Mouse (Mus musculus) left cerebral cortex, adult 2 months (tissue): ENCODE results near the gene Kdm5a. TPM values are rescaled to one million over a fixed set of nuclear protein-coding genes. Genes with fewer than 3 reads are reported as not detected.

Source experiments
- DNase-seq, 2 experiments: peaks; one replicate each; pipeline ENCODE4 v3.0.0; 2021 to 2022; ENCODE audit warnings: low spot score in 2 of 2, mixed read lengths in 1 of 2; ENCODE audit errors: extremely low spot score in 1 of 2
- H3K27ac ChIP-seq: fragments of 200-600 bp; 2 replicates; pipeline ENCODE4 v1.8.1; 2022
- H3K4me3 ChIP-seq: fragments of 200-600 bp; 2 replicates; pipeline ENCODE4 v1.8.1; 2022
- CTCF ChIP-seq: fragments of 200-600 bp; IDR thresholded peaks from 2 replicates; pipeline ENCODE4 v1.8.1; 2022; ENCODE audit warnings: antibody characterized with exemption, mild to moderate bottlenecking, moderate library complexity
- intact Hi-C: fragments of 180-260 bp; cut with DNase I; formaldehyde crosslinking; loops from one replicate; pipeline ENCODE4 v1.15.1; 2025
- total RNA-seq, 2 experiments: library from RNA; stranded (reverse); gene quantifications; 2 replicates each; pipeline ENCODE4 v1.2.3; 2021

The Kdm5a gene
- total RNA-seq, 2 experiments from 2014 or later: 45.1 to 46.4 TPM

DNA sequence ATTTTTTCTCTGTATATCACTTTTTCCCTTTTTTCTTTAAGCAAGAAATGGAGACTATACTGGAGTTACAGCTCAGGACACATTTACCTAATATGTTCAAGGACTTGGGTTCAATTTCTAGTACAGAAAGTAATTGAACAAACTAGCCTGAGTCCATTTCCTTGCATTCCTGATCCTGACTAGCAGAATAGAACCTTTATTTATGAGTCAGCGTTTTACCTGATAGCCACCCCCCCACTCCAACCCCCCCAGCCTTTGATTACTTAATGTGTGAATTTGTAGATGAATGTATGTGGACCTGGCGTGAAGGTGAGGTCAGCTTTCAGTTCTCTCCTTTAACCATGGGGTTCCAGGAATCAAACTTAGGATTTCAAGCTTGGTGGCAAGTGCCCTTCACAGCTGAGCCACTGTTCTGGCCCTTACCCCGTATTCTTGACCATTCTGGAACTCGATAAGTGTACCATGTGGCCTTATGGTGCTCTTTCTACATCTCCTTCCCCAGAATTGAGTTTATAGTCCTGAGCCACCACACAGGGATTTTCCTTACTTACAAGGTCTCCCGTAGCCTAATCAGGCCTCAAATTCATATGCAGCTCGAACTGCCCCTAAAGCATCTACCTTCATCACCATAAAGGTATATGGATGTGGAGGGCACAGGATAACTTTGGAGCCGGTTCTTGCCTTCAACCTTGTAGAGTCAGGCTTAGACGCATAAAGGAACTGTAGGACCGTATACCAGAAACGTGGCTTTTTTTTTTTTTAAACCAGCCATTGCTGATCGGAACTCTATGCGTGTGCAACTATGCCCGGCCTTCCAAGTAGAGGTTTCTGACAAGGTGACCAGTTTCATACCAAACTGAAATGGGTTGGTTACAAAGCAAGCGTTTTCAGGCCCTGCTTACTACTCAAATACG is 893 bp upstream of the Kdm5a start:
- Histone ChIP-seq H3K4me3 (peak overlapping the region; percentile 95), H3K27ac (peak overlapping the region; percentile 95)
- no peak for DNase-seq
- intact Hi-C loops: no loop called here
- no peak for TF ChIP-seq CTCF

DNA sequence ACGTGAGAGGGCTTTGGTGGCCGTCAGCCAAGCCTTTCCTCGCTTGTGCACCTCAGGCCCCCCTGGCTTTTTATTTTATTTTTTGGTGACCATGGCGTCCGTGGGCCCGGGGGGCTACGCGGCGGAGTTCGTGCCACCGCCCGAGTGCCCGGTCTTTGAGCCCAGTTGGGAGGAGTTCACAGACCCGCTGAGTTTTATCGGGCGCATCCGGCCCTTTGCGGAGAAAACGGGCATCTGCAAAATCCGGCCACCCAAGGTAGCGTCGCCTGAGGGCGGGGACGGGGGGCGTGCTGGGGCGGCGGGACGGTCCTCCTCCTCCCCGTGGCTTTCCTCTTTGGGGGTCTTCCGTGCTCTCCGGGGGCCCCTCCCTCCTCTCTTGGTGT is 590 bp downstream of the Kdm5a start:
- Histone ChIP-seq H3K27ac (peak overlapping the region; percentile 95), H3K4me3 (peak overlapping the region; percentile 95)
- intact Hi-C loops: no loop called here
- no peak for TF ChIP-seq CTCF
- no peak for DNase-seq

DNA sequence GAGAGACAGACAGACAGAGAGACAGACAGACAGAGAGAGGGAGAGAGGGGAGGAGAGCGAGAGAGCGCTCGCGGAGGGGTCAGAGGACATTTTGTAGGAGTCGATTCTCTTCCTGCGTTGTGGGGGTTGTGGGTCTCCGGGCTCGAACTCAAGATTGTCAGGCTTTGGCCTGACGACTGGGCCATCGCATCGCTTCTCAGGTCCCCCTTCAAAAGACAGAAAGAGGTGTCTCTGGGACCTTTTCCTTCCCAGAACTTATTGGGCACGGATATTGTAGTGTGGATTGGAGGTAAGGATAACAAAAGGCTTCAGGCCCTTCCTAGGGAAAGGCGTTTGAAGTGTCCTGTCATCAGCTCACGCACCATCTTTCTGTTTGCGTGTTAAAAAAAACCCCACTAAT is 1.1 kb downstream of the Kdm5a start:
- no peak overlapping the region for H3K27ac ChIP-seq
- no peak for TF ChIP-seq CTCF
- DNase-seq: no peak
- intact Hi-C loops: no loop called here
- H3K4me3 ChIP-seq: peak overlapping the region; percentile 95

DNA sequence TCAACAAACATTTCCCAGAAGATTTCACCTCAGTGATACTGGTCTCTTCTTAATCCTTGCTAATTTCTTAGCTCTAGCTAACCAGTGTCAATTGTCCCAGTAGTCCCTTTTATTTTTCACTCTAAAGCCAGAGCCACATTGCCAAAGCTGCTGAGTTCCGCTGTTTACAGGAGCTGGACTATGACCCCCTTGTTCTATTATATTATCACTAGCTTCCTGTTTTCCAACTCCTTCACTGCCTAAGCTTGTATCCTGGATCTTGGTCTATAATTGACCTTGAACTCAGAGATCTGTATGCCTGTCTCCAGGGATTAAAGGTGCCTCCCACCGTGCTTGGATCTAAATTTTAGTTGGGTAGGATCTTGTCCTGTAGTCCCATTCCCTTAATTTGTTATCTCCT is 12.8 kb downstream of the Kdm5a start:
- no peak for DNase-seq
- intact Hi-C loops: loop anchor here (2.0 kb wide), 1 partner anchor 16 kb away; no protein-coding TSS in a partner anchor
- no peak overlapping the region for H3K4me3 ChIP-seq
- no peak for TF ChIP-seq CTCF
- H3K27ac ChIP-seq: no peak overlapping the region

DNA sequence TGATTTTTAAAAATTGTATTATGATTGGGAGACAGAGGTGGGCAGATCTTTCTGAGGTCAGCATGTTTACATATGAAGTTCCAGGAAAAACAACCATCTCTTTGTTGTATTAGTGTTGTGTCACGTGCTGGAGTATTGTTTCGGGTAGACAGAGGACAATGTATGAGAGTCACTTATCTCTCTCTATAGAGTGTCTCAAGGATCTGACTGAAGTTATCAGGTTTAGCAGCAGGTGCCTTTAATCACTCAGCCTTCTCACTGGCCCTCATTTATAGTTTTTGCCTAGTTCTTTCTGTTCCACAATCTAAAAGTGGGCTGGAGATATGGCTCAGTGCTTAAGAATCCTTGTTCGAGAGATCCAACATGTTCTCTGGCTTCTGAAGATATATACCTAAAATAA is 26.1 kb downstream of the Kdm5a start:
- TF ChIP-seq CTCF: no peak
- no peak overlapping the region for H3K4me3 ChIP-seq
- H3K27ac ChIP-seq: no peak overlapping the region
- intact Hi-C loops: no loop called here
- no peak for DNase-seq

DNA sequence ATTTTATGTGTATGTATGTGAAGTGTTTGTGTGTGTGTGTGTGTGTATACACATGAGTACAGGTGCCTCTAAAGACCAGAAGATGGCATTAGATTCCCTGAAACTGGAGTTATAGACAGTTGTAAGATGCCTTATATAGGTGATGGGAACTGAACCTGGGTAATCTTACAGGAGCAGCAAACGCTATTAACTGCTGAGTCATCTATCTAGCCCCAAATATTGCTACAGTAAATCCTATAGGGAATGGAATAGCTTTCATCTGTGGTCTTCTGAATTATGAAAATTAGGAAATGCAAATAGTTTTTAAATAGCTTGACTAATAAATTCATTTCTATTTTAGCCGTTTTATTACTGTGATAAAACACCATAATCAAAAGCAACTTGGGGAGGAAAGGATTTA is 28.9 kb downstream of the Kdm5a start:
- no peak overlapping the region for H3K4me3 ChIP-seq
- TF ChIP-seq CTCF: no peak
- intact Hi-C loops: loop anchor here (2.0 kb wide), 1 partner anchor 16 kb away; no protein-coding TSS in a partner anchor
- no peak overlapping the region for H3K27ac ChIP-seq
- no peak for DNase-seq

DNA sequence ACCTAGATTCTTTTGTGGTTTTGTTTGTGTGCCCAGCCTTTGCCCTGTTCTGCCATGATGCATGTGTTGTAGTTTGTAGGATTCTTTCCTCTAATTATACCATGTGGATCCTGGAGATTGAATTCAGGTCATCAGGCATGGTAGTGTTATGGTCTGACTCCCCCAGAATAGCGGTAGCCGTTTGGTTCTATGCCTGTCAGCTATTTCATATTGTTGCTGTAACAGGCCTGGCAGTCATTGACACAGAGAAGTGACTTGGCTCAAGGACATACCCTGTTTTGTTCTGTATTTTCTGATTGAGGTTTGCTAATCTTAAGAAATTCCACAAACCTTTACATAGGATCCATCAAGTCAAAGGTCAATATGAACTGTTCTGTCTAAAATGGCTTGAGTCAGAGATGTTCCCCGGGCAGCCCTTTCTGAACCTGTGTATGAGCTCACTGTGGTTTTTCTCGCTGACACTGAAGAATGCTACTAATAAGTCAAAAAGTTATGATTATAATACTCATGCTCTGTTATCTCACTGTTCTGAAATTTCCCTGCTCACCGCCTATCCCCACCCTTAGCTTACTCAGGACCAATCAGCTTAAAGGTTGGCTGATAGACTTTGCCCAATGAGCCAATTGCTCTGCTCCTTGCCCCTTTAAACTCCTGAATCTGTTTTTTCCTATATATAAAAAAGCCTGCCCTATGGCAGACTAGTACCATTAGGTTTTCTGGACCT is 31.9 kb downstream of the Kdm5a start:
- Histone ChIP-seq H3K4me3 (no peak overlapping the region), H3K27ac (no peak overlapping the region)
- DNase-seq: no peak
- TF ChIP-seq CTCF: no peak
- intact Hi-C loops: no loop called here

DNA sequence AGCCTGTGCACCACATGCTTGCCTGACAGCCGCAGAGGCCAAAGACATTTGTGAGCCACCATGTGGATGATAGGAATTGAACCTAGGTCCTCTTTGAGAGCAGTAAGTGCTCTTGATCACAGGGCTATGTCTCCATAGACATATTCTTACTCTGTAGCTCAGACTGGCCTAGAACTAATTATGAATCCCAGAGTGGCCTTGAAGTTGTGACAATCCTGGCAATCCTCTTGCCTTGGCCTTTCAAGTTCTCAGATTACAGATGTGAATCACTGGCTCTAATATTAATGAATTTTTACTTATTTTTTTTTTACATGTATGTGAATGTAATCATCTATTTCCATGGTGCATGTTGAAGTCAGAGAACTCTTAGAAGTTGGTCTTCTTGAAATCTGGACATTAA is 40.0 kb downstream of the Kdm5a start:
- no peak overlapping the region for H3K4me3 ChIP-seq
- intact Hi-C loops: no loop called here
- H3K27ac ChIP-seq: no peak overlapping the region
- no peak for DNase-seq
- TF ChIP-seq CTCF: no peak

DNA sequence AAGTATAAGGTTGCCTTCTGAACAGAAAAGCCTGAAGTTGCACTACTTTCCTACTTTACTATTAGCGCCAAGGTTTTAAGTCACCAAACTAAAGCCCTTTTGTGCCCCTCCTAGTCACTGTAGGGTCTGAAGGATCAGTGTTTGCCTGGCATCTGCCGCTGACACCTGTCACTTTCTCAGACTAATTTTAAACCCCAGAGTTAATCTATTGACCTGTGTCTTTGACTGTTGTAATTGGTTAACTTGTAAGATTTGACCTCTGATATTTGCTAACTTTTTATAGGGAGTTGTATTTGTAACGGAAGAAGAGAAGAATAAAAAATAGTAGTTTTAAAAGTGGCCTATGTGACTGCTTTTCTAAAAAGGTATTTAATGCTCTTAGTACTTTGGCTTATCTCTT is 74.2 kb downstream of the Kdm5a start:
- DNase-seq: no peak
- Histone ChIP-seq H3K4me3 (no peak overlapping the region), H3K27ac (no peak overlapping the region)
- TF ChIP-seq CTCF: no peak
- intact Hi-C loops: loop anchor here (10.0 kb wide), 2 partner anchors 53 to 297 kb away; no protein-coding TSS in a partner anchor

DNA sequence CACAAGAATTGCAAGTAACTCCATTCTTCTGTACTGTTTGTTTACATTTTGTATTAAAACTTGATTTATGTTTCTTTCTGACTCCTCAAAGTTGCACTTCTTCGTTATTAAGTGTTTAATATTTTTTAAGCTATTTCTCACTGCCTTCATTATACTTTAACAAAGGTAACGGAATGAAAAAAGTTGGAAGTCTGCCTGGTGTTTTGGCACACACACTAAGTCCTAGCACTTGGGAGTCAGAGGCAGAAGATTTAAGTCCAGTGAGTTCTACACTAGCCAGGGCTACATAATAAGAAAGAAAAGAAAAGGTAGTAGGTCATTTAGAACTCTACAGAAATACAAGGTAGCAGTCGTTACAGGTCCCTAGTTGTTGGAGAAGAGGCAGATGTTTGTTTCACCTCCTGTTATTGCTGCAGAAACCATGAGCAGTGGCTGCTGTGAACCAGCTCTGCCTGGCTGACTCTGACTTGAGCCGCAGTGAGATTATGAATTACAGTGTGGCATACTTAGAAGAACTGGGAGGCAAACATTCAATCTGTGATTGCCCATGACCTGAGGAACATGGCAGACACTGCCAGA is 78.3 kb downstream of the Kdm5a start:
- intact Hi-C loops: loop anchor here (5.0 kb wide), 1 partner anchor 40 kb away; no protein-coding TSS in a partner anchor
- no peak overlapping the region for H3K27ac ChIP-seq
- H3K4me3 ChIP-seq: no peak overlapping the region
- TF ChIP-seq CTCF: no peak
- DNase-seq: no peak

DNA sequence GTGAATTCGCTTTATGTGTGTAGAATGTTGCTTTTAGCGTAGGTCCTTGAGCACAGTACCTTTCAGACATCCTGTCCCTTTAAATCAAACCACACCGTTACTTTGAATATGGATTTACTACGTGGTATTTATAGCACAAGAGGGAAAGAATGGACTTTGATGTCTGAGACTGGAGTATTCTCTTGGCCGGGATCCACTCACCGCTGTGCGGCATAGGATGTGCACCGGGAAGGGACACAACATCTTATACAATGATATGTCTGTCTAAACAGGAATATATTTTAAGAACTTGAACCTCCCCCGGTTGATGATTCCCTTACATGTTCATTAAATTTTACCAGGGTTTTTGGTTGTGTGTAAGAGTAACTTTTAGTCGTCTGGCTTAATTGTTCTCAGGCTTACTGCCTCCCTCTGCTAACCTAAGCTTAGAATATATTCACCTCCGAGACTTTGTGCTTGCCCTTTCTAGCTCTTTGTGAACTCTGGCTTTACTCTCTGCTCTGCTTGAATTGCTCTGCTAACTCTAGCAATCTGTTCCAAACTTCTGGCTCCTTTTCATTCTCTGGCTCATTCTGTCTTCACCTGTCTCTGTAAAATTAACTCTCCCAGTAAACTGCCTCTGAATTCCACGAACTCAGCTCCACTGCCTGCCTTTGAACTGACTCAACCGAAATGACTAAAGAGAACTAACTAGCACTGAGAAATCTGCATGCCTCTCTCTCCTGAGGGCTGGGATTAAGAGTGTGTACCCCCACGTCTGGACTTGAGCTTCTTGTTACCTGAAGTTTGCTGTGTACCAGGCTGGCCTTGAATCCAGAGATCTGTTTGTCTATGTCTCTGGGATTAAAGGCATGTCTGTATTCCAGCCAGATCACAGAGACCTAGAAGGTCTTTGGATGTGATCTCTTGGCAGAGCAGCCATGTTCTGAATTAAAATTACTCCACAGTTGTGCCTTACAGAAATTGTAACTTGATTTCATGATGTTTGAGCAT is 79.7 kb downstream of the Kdm5a start:
- Histone ChIP-seq H3K4me3 (no peak overlapping the region), H3K27ac (no peak overlapping the region)
- DNase-seq: no peak
- TF ChIP-seq CTCF: no peak
- intact Hi-C loops: loop anchor here (5.0 kb wide), 1 partner anchor 39 kb away; no protein-coding TSS in a partner anchor
